In genomic region chr16:38396155-38396554, GRCm38 (mm10) we compare ENCODE assay signal across 9 mouse cellular contexts. TPM values are rescaled to one million over a fixed set of nuclear protein-coding genes. Genes with fewer than 3 reads are reported as not detected.
A peak's percentile ranks its signal among the peaks of the same experiment; 100 is the strongest.
DNase-seq lines count a peak whose midpoint lies in the region; ATAC-seq and TF ChIP-seq lines count a peak whose summit lies in the region.
"Had no signal": no experiment of that assay in that cellular context is flagged by ENCODE, and none has a peak within 500 bp of the region (broad histone marks: within the 10 kb centered on the region; RNA-seq: fewer than 3 reads in every experiment).

No protein-coding gene starts in this region.

- H3K9me3 ChIP-seq in liver, postnatal 0 days (ENCODE audit: low read length) = no peaks in the 10 kb centered on the region
- H3K9me3 ChIP-seq in stomach, postnatal 0 days (ENCODE audit: control insufficient read depth, low read length) = no peaks in the 10 kb centered on the region

- TF ChIP-seq EP300 in liver, postnatal 0 days (IDR thresholded peaks at IDR 0.05; ENCODE audit: low read depth) = peak; percentile 78
- TF ChIP-seq EP300 in stomach, postnatal 0 days (optimal IDR thresholded peaks at IDR 0.05) = no peak

- H3K36me3 ChIP-seq in liver, postnatal 0 days (replicated peaks; ENCODE audit: insufficient read depth, low read length) = no peaks in the 10 kb centered on the region
- H3K36me3 ChIP-seq in stomach, postnatal 0 days (ENCODE audit: control insufficient read depth, insufficient read depth, low read length) = no peaks in the 10 kb centered on the region

- DNase-seq in urinary bladder, postnatal 25 days (ENCODE audit: low spot score) = peak; percentile 62
- DNase-seq in urinary bladder, postnatal 10 days (ENCODE audit: low spot score) = no peak
- peak; percentile 70 to 79 for DNase-seq in cerebellum, postnatal 25 days
- peak; percentile 77 for DNase-seq in heart, postnatal 10 days
- peak; percentile 74 for DNase-seq in liver, postnatal 0 days
- DNase-seq in stomach, postnatal 0 days (ENCODE audit: low spot score) = peak; percentile 49
- DNase-seq in left cerebral cortex, postnatal 36 days (ENCODE audit: low spot score in 2 of 2) = no peak
- no peak for DNase-seq in layer of hippocampus, postnatal 25 days (ENCODE audit: extremely low spot score in 1 of 2, low spot score in 1 of 2)

- intact Hi-C loops in heart, postnatal 10 days (cut with DNase I) = loop anchor here (5.0 kb wide), 1 partner anchor 56 kb away; the partner anchor contains the start of gene Adprh
- intact Hi-C loops in left cerebral cortex, postnatal 36 days (cut with DNase I) = no loop called here

- 16% methylated on average over 13 of the region's 13 CpGs for WGBS in liver, postnatal 0 days (ENCODE audit: insufficient replicate concordance)
- WGBS in stomach, postnatal 0 days = 32% methylated on average over 13 of the region's 13 CpGs

- peak overlapping the region; percentile 62 for H3K27ac ChIP-seq in liver, postnatal 0 days (ENCODE audit: low read depth)
- no peak overlapping the region for H3K27ac ChIP-seq in stomach, postnatal 0 days (replicated peaks)

- ATAC-seq in liver, postnatal 0 days = peak; percentile 50
- ATAC-seq in stomach, postnatal 0 days (ENCODE audit: low FRiP score, low TSS enrichment) = peak; percentile 43; the same call in 1 of the 2 replicates

- no peak for TF ChIP-seq CTCF in liver, postnatal 0 days (IDR thresholded peaks at IDR 0.05; ENCODE audit: low read depth)
- no peak for TF ChIP-seq CTCF in stomach, postnatal 0 days (IDR thresholded peaks at IDR 0.05; ENCODE audit: low read depth)

- H3K4me1 ChIP-seq in liver, postnatal 0 days (ENCODE audit: insufficient read depth) = peaks cover 42% of the 10 kb centered on the region
- H3K4me1 ChIP-seq in stomach, postnatal 0 days (replicated peaks; ENCODE audit: control insufficient read depth, insufficient read depth) = no peaks in the 10 kb centered on the region; the same call in 1 of the 2 replicates

- H3K27me3 ChIP-seq in liver, postnatal 0 days (ENCODE audit: insufficient read depth, low read length) = no peaks in the 10 kb centered on the region
- no peaks in the 10 kb centered on the region for H3K27me3 ChIP-seq in stomach, postnatal 0 days (ENCODE audit: control insufficient read depth, insufficient read depth, low read length)

- no peak overlapping the region for H3K4me3 ChIP-seq in liver, postnatal 0 days (ENCODE audit: low read depth, low read length)
- no peak overlapping the region for H3K4me3 ChIP-seq in stomach, postnatal 0 days (ENCODE audit: low read depth, low read length)

- no peak overlapping the region; the same call in 1 of the 2 replicates for H3K4me2 ChIP-seq in liver, postnatal 0 days (ENCODE audit: low read depth, low read length)
- H3K4me2 ChIP-seq in stomach, postnatal 0 days (replicated peaks; ENCODE audit: low read depth) = no peak overlapping the region

- no peak overlapping the region for H3K9ac ChIP-seq in liver, postnatal 0 days (replicated peaks)
- no peak overlapping the region for H3K9ac ChIP-seq in stomach, postnatal 0 days (ENCODE audit: low read length)

RNA-seq across cellular contexts. Expression of gene Popdc2, which starts 34.1 kb away (rescaled TPM):
- 100 to 1,000 TPM; 675 to 721 TPM for total RNA-seq in heart, postnatal 10 days (2021)
- polyA plus RNA-seq in liver, postnatal 0 days (2015; fragmentation: Nextera tagmentation; extraction: Ambion mirVana) = 10.8 and 12.6 TPM in 2 replicates
- polyA plus RNA-seq in stomach, postnatal 0 days (2015; fragmentation: Nextera tagmentation; extraction: Ambion mirVana) = 10.4 and 11.5 TPM in 2 replicates
- total RNA-seq in left cerebral cortex, postnatal 36 days (2021) = under 1 TPM; 0.47 to 0.77 TPM
- under 1 TPM; 0.52 to 0.85 TPM for total RNA-seq in layer of hippocampus, postnatal 25 days (2021)

RNA-seq across cellular contexts. Expression of gene Pla1a, which starts 36.8 kb away (rescaled TPM):
- 10 to 100 TPM in 1 of 2 experiments, 1 to 10 TPM in 1; 9.8 to 12.1 TPM for total RNA-seq in heart, postnatal 10 days (2021)
- 49.8 and 55.8 TPM in 2 replicates for polyA plus RNA-seq in liver, postnatal 0 days (2015; fragmentation: Nextera tagmentation; extraction: Ambion mirVana)
- polyA plus RNA-seq in stomach, postnatal 0 days (2015; fragmentation: Nextera tagmentation; extraction: Ambion mirVana) = 0.11 and 0.34 TPM in 2 replicates
- 1 to 10 TPM in 1 of 2 experiments, under 1 TPM in 1; 0.67 to 1.3 TPM for total RNA-seq in left cerebral cortex, postnatal 36 days (2021)
- total RNA-seq in layer of hippocampus, postnatal 25 days (2021) = under 1 TPM; 0.35 to 0.98 TPM

RNA-seq across cellular contexts. Expression of gene Gm21987, which starts 49.3 kb away (rescaled TPM):
- not detected for total RNA-seq in heart, postnatal 10 days (2021)
- polyA plus RNA-seq in liver, postnatal 0 days (2015; fragmentation: Nextera tagmentation; extraction: Ambion mirVana) = not detected in 2 replicates
- not detected in 2 replicates for polyA plus RNA-seq in stomach, postnatal 0 days (2015; fragmentation: Nextera tagmentation; extraction: Ambion mirVana)
- not detected for total RNA-seq in left cerebral cortex, postnatal 36 days (2021)
- under 1 TPM in 1 of 2 experiments, not detected in 1; 0.94 TPM for total RNA-seq in layer of hippocampus, postnatal 25 days (2021)
- polyA plus RNA-seq: cortical plate, adult 2 months had no signal

RNA-seq across cellular contexts. Expression of gene Cox17, which starts 49.4 kb away (rescaled TPM):
- 100 to 1,000 TPM; 250 to 263 TPM for total RNA-seq in heart, postnatal 10 days (2021)
- 274 and 276 TPM in 2 replicates for polyA plus RNA-seq in liver, postnatal 0 days (2015; fragmentation: Nextera tagmentation; extraction: Ambion mirVana)
- polyA plus RNA-seq in stomach, postnatal 0 days (2015; fragmentation: Nextera tagmentation; extraction: Ambion mirVana) = 301 and 327 TPM in 2 replicates
- 100 to 1,000 TPM; 124 TPM for total RNA-seq in left cerebral cortex, postnatal 36 days (2021)
- 100 to 1,000 TPM; 117 to 135 TPM for total RNA-seq in layer of hippocampus, postnatal 25 days (2021)

RNA-seq across cellular contexts. Expression of gene Maats1, which starts 54.2 kb away (rescaled TPM):
- not detected for total RNA-seq in heart, postnatal 10 days (2021)
- polyA plus RNA-seq in liver, postnatal 0 days (2015; fragmentation: Nextera tagmentation; extraction: Ambion mirVana) = 0.04 TPM in 1 of 2 replicates, not detected in the other
- polyA plus RNA-seq in stomach, postnatal 0 days (2015; fragmentation: Nextera tagmentation; extraction: Ambion mirVana) = 0.27 and 0.44 TPM in 2 replicates
- 1 to 10 TPM; 1.2 to 1.5 TPM for total RNA-seq in left cerebral cortex, postnatal 36 days (2021)
- total RNA-seq in layer of hippocampus, postnatal 25 days (2021) = 1 to 10 TPM; 1.0 to 1.4 TPM

Comparison
In these comparisons a context has a peak if more than half of its experiments do, and no peak if none do; other contexts are left out.
1. DNase-seq: peak in urinary bladder, postnatal 25 days (single experiment), cerebellum, postnatal 25 days (2 of 2), heart, postnatal 10 days (2 of 2), liver, postnatal 0 days (single experiment) and stomach, postnatal 0 days (single experiment); none in urinary bladder, postnatal 10 days (single experiment), left cerebral cortex, postnatal 36 days (0 of 2) and layer of hippocampus, postnatal 25 days (0 of 2).
2. RNA of gene Popdc2, which starts 34.1 kb away (total RNA-seq): 675 to 721 TPM in heart, postnatal 10 days; 0.52 to 0.85 TPM in layer of hippocampus, postnatal 25 days and 0.47 to 0.77 TPM in left cerebral cortex, postnatal 36 days; every median in the first group is over 100 times any median in the second.
3. RNA of gene Pla1a, which starts 36.8 kb away (total RNA-seq): 9.8 to 12.1 TPM in heart, postnatal 10 days; 0.67 to 1.3 TPM in left cerebral cortex, postnatal 36 days and 0.35 to 0.98 TPM in layer of hippocampus, postnatal 25 days; every median in the first group is over 4 times any median in the second.